Comparison of ENCODE assay signal across 28 mouse cellular contexts in genomic region chr10:73514846-73515245, GRCm38 (mm10).
"Had no signal": no experiment of that assay in that cellular context is flagged by ENCODE, and none has a peak within 500 bp of the region (broad histone marks: within the 10 kb centered on the region; RNA-seq: fewer than 3 reads in every experiment).

No protein-coding gene starts in this region.

- H3K27me3 ChIP-seq: heart, embryonic 12.5 days; hindbrain, embryonic 12.5 days; hindbrain, embryonic 15.5 days; kidney, embryonic 15.5 days; limb, embryonic 12.5 days; liver, embryonic 13.5 days had no signal

- H3K9ac ChIP-seq: heart, embryonic 12.5 days; hindbrain, embryonic 12.5 days; hindbrain, embryonic 15.5 days; kidney, embryonic 15.5 days; limb, embryonic 12.5 days; liver, embryonic 13.5 days had no signal

- H3K27ac ChIP-seq: gastrocnemius, adult 2 months; heart, embryonic 10.5 days; hindbrain, embryonic 10.5 days; hindbrain, embryonic 12.5 days; hindbrain, embryonic 15.5 days; hindbrain, postnatal 0 days; kidney, embryonic 15.5 days; kidney, postnatal 0 days; limb, embryonic 10.5 days; limb, embryonic 12.5 days; liver, embryonic 13.5 days had no signal

- H3K4me2 ChIP-seq: heart, embryonic 12.5 days; hindbrain, embryonic 12.5 days; hindbrain, embryonic 15.5 days; kidney, embryonic 15.5 days; limb, embryonic 12.5 days; liver, embryonic 11.5 days; liver, embryonic 13.5 days had no signal

- H3K36me3 ChIP-seq: heart, embryonic 10.5 days; heart, embryonic 12.5 days; hindbrain, embryonic 10.5 days; hindbrain, embryonic 12.5 days; hindbrain, embryonic 15.5 days; kidney, embryonic 15.5 days; limb, embryonic 10.5 days; limb, embryonic 12.5 days; liver, embryonic 13.5 days had no signal

- H3K4me3 ChIP-seq: gastrocnemius, adult 2 months; heart, embryonic 10.5 days; heart, embryonic 12.5 days; hindbrain, embryonic 10.5 days; hindbrain, embryonic 12.5 days; hindbrain, embryonic 15.5 days; kidney, embryonic 15.5 days; left cerebral cortex, adult 2 months; limb, embryonic 10.5 days; limb, embryonic 12.5 days; liver, embryonic 13.5 days had no signal

- ATAC-seq: hindbrain, postnatal 0 days; intestine, embryonic 16.5 days had no signal

- H3K9me3 ChIP-seq: heart, embryonic 10.5 days; heart, embryonic 12.5 days; hindbrain, embryonic 10.5 days; hindbrain, embryonic 12.5 days; hindbrain, embryonic 15.5 days; kidney, embryonic 15.5 days; limb, embryonic 10.5 days; limb, embryonic 12.5 days; liver, embryonic 13.5 days had no signal

- H3K4me1 ChIP-seq: heart, embryonic 10.5 days; heart, embryonic 12.5 days; hindbrain, embryonic 10.5 days; hindbrain, embryonic 12.5 days; hindbrain, embryonic 15.5 days; kidney, embryonic 15.5 days; limb, embryonic 12.5 days; liver, embryonic 13.5 days had no signal

- DNase-seq: gastrocnemius, adult 2 months; gastrocnemius, postnatal 10 days; gastrocnemius, postnatal 25 days; heart, adult 18-20 months; heart, postnatal 10 days; heart, postnatal 4 days; kidney, adult 11 months; kidney, adult 2 months; kidney, adult 9 months; kidney, postnatal 14 days; kidney, postnatal 36 days; layer of hippocampus, adult 9-11 months; layer of hippocampus, postnatal 36 days; liver; liver, embryonic 13.5 days had no signal
